Mouse (Mus musculus) adrenal gland, postnatal 0 days (tissue): Measurements from ENCODE around the gene Olfr959. TPM values are rescaled to one million over a fixed set of nuclear protein-coding genes. Genes with fewer than 3 reads are reported as not detected.

Source experiments
- polyA plus RNA-seq: library from polyadenylated mRNA; unstranded; fragments of >200 nt; fragmentation: Nextera tagmentation; extraction: Ambion mirVana; gene quantifications from 2 replicates; pipeline ENCODE4 v1.2.1, GENCODE M21; 2015

Olfr959 gene
- polyA plus RNA-seq, result not detected in 2 replicates

GRCm38 (mm10) chr9:39575469-39575868 is at the start of gene Olfr959:
Gene Olfr959 (minus strand): TSS chr9:39575569.

GRCm38 (mm10) chr9:39621073-39621472 is 45.7 kb upstream of the Olfr959 start, which contains the start of gene Olfr960:
Gene Olfr960 (plus strand): TSS chr9:39621373.

GRCm38 (mm10) chr9:39610355-39610754 is 35.0 kb upstream of the Olfr959 start, which contains the start of gene Olfr148:
Gene Olfr148 (plus strand): TSS chr9:39610655.

GRCm38 (mm10) chr9:39603999-39604453 is 28.7 kb upstream of the Olfr959 start, which contains the start of gene AW551984:
Gene AW551984 (minus strand): TSS chr9:39604403.

GRCm38 (mm10) chr9:39553946-39554345 is 21.4 kb downstream of the Olfr959 start, which contains the start of gene Olfr958:
Gene Olfr958 (minus strand): TSS chr9:39554054.

Other genes starting within 250 kb of the Olfr959 start
- gene Olfr948, start 249.5 kb downstream of the Olfr959 start, polyA plus RNA-seq, result not detected in 2 replicates
- gene Olfr951, start 188.2 kb downstream of the Olfr959 start, polyA plus RNA-seq, result not detected in 2 replicates
- gene Olfr952, start 148.4 kb downstream of the Olfr959 start, polyA plus RNA-seq, result not detected in 2 replicates
- gene Olfr954, start 118.9 kb downstream of the Olfr959 start, polyA plus RNA-seq, result not detected in 2 replicates
- not detected in 2 replicates for gene Olfr955, start 103.6 kb downstream of the Olfr959 start, polyA plus RNA-seq
- gene Olfr44, start 81.6 kb downstream of the Olfr959 start, polyA plus RNA-seq, result not detected in 2 replicates
- gene Olfr957, start 59.8 kb downstream of the Olfr959 start, polyA plus RNA-seq, result not detected in 2 replicates
- not detected in 2 replicates for gene Olfr958, start 21.5 kb downstream of the Olfr959 start, polyA plus RNA-seq
- gene AW551984, start 28.8 kb upstream of the Olfr959 start, polyA plus RNA-seq, result 39.4 and 49.0 TPM in 2 replicates
- not detected in 2 replicates for gene Olfr148, start 35.1 kb upstream of the Olfr959 start, polyA plus RNA-seq
- not detected in 2 replicates for gene Olfr960, start 45.8 kb upstream of the Olfr959 start, polyA plus RNA-seq
- not detected in 2 replicates for gene Olfr961, start 69.5 kb upstream of the Olfr959 start, polyA plus RNA-seq
- not detected in 2 replicates for gene Olfr963, start 91.6 kb upstream of the Olfr959 start, polyA plus RNA-seq
- not detected in 2 replicates for gene Olfr149, start 131.5 kb upstream of the Olfr959 start, polyA plus RNA-seq
- not detected in 2 replicates for gene Olfr965, start 135.8 kb upstream of the Olfr959 start, polyA plus RNA-seq
- gene Olfr150, start 155.4 kb upstream of the Olfr959 start, polyA plus RNA-seq, result not detected in 2 replicates
- not detected in 2 replicates for gene Olfr967, start 170.7 kb upstream of the Olfr959 start, polyA plus RNA-seq
- gene Olfr968, start 207.7 kb upstream of the Olfr959 start, polyA plus RNA-seq, result not detected in 2 replicates
- gene Olfr969, start 215.4 kb upstream of the Olfr959 start, polyA plus RNA-seq, result not detected in 2 replicates
- not detected in 2 replicates for gene Olfr970, start 233.3 kb upstream of the Olfr959 start, polyA plus RNA-seq